ENCODE assay signal across 8 mouse cellular contexts in the genomic region with DNA sequence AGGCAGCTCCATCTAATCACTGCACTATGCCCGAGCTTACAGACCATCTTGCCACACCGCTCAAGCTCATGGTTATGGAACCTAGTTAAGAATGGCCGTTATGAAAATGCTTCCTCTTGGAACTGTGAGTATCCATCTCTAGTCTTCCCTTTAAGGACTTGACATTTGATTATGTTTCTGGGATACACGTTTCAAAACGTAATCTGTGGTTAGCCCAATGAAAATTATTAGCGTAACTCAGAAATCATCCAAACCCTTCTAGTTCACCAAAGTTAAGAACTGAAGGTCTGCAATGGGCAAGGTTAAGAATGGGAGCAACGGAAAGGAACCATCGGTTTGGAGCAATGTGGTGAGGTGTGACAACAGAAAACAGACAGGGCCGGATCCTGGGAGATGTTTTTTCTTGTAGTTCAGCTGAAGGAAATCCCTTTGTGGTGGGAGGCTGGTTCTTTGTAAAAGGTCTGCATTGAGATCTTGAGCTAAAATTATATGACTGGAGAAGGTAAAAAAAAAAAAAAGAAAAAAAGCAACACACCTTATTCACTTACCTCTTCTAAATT. TPM values are rescaled to one million over a fixed set of nuclear protein-coding genes. Genes with fewer than 3 reads are reported as not detected.
DNase-seq lines count a peak whose midpoint lies in the region; ATAC-seq and TF ChIP-seq lines count a peak whose summit lies in the region.

No protein-coding gene starts in this region.

- TF ChIP-seq CTCF in bone marrow macrophage, adult 2 months (IDR thresholded peaks at IDR 0.05; ENCODE audit: low read depth, low read length), result no peak

- H3K4me2 ChIP-seq in kidney, embryonic 15.5 days, result peak overlapping the region; percentile 97
- H3K4me2 ChIP-seq in hindbrain, embryonic 13.5 days, result peak overlapping the region; percentile 79
- H3K4me2 ChIP-seq in midbrain, embryonic 14.5 days (ENCODE audit: low read length), result peak overlapping the region; percentile 71

- no peak for ATAC-seq in kidney, embryonic 15.5 days (replicated peaks; ENCODE audit: low FRiP score)
- no peak for ATAC-seq in hindbrain, embryonic 13.5 days (ENCODE audit: low FRiP score)
- ATAC-seq in midbrain, embryonic 14.5 days (ENCODE audit: low FRiP score, low TSS enrichment), result no peak
- no peak for ATAC-seq in granulocyte monocyte progenitor cell, adult 5-6 weeks (replicated peaks; ENCODE audit: poor library complexity, severe bottlenecking)

- no peak overlapping the region for H3K27ac ChIP-seq in kidney, embryonic 15.5 days
- H3K27ac ChIP-seq in bone marrow macrophage, adult 2 months (ENCODE audit: insufficient read depth, low read depth, low read length), result no peak overlapping the region
- peak overlapping the region; percentile 89 for H3K27ac ChIP-seq in hindbrain, embryonic 13.5 days
- H3K27ac ChIP-seq in midbrain, embryonic 14.5 days (replicated peaks; ENCODE audit: low read depth, low read length), result peak overlapping the region; percentile 83; the same call in 1 of the 2 replicates

- no peaks in the 10 kb centered on the region for H3K27me3 ChIP-seq in kidney, embryonic 15.5 days
- H3K27me3 ChIP-seq in hindbrain, embryonic 13.5 days, result peaks cover 16% of the 10 kb centered on the region
- no peaks in the 10 kb centered on the region for H3K27me3 ChIP-seq in midbrain, embryonic 14.5 days (ENCODE audit: control insufficient read depth, insufficient read depth, low read length)

- H3K4me3 ChIP-seq in kidney, embryonic 15.5 days (replicated peaks), result peak overlapping the region; percentile 91
- peak overlapping the region; percentile 96 for H3K4me3 ChIP-seq in bone marrow macrophage, adult 2 months (ENCODE audit: insufficient read depth, low read length)
- H3K4me3 ChIP-seq in hindbrain, embryonic 13.5 days, result peak overlapping the region; percentile 91
- peak overlapping the region; percentile 85 for H3K4me3 ChIP-seq in midbrain, embryonic 14.5 days (replicated peaks; ENCODE audit: low read depth, low read length)

- H3K9me3 ChIP-seq in kidney, embryonic 15.5 days (replicated peaks), result no peaks in the 10 kb centered on the region
- H3K9me3 ChIP-seq in hindbrain, embryonic 13.5 days, result no peaks in the 10 kb centered on the region
- no peaks in the 10 kb centered on the region for H3K9me3 ChIP-seq in midbrain, embryonic 14.5 days (ENCODE audit: control insufficient read depth, low read length)

- TF ChIP-seq POLR2A in bone marrow macrophage, adult 2 months (IDR thresholded peaks at IDR 0.05; ENCODE audit: borderline replicate concordance, low read depth, low read length), result no peak

- DNase-seq in kidney, postnatal 36 days, result no peak
- DNase-seq in midbrain, embryonic 14.5 days, result no peak
- no peak for DNase-seq in adrenal gland, adult (ENCODE audit: inconsistent age in 2 of 2, low spot score in 1 of 2)
- DNase-seq in left cerebral cortex, postnatal 14 days (ENCODE audit: low spot score in 2 of 2), result no peak

- peak overlapping the region; percentile 76 for H3K9ac ChIP-seq in kidney, embryonic 15.5 days
- peak overlapping the region; percentile 94 for H3K9ac ChIP-seq in hindbrain, embryonic 13.5 days
- H3K9ac ChIP-seq in midbrain, embryonic 14.5 days (replicated peaks; ENCODE audit: low read length), result peak overlapping the region; percentile 84

- peaks cover 9% of the 10 kb centered on the region; the same call in 1 of the 2 replicates for H3K4me1 ChIP-seq in kidney, embryonic 15.5 days
- H3K4me1 ChIP-seq in bone marrow macrophage, adult 2 months (ENCODE audit: control insufficient read depth, insufficient read depth, low read length), result peaks cover 19% of the 10 kb centered on the region
- H3K4me1 ChIP-seq in hindbrain, embryonic 13.5 days (replicated peaks), result peaks cover 14% of the 10 kb centered on the region
- H3K4me1 ChIP-seq in midbrain, embryonic 14.5 days (ENCODE audit: control insufficient read depth, insufficient read depth, low read length), result peaks cover 6% of the 10 kb centered on the region; the same call in 1 of the 2 replicates

- H3K36me3 ChIP-seq in kidney, embryonic 15.5 days, result no peaks in the 10 kb centered on the region
- H3K36me3 ChIP-seq in hindbrain, embryonic 13.5 days, result no peaks in the 10 kb centered on the region
- H3K36me3 ChIP-seq in midbrain, embryonic 14.5 days (ENCODE audit: control insufficient read depth, insufficient read depth, low read length), result no peaks in the 10 kb centered on the region

- WGBS in kidney, embryonic 15.5 days, result 36% methylated on average over 9 of the region's 9 CpGs
- WGBS in hindbrain, embryonic 13.5 days, result 42% methylated on average over 9 of the region's 9 CpGs
- 34% methylated on average over 9 of the region's 9 CpGs for WGBS in midbrain, embryonic 14.5 days

- intact Hi-C loops in left cerebral cortex, postnatal 14 days (cut with DNase I), result no loop called here

RNA-seq across cellular contexts. Expression of gene Acsl1, which starts 1.2 kb away (rescaled TPM):
- polyA plus RNA-seq in kidney, embryonic 15.5 days (2015; fragmentation: Nextera tagmentation; extraction: Ambion mirVana), result 18.5 and 18.8 TPM in 2 replicates
- polyA plus RNA-seq in bone marrow macrophage, adult 2 months (2012; ENCODE audit: insufficient read depth, insufficient read length, missing spikeins), result 21.6 and 23.2 TPM in 2 replicates
- polyA plus RNA-seq in hindbrain, embryonic 13.5 days (2015; fragmentation: Nextera tagmentation; extraction: Ambion mirVana), result 15.2 and 16.3 TPM in 2 replicates
- 13.9 and 20.0 TPM in 2 replicates for polyA plus RNA-seq in midbrain, embryonic 14.5 days (2014; fragmentation: Nextera tagmentation; extraction: Ambion mirVana)
- total RNA-seq in granulocyte monocyte progenitor cell, adult 5-6 weeks (2014; fragmentation: Nextera tagmentation), result 55.7 and 60.2 TPM in 2 replicates
- total RNA-seq in granulocyte monocyte progenitor cell, adult 5-6 weeks (2017), result 75.4 and 121 TPM in 2 replicates
- total RNA-seq in left cerebral cortex, postnatal 14 days (2021), result 10 to 100 TPM; 45.0 to 47.3 TPM

Comparison
In these comparisons a context has a peak if more than half of its experiments do, and no peak if none do; other contexts are left out.
1. H3K27ac ChIP-seq: peak in hindbrain, embryonic 13.5 days (single experiment) and midbrain, embryonic 14.5 days (single experiment); none in kidney, embryonic 15.5 days (single experiment) and bone marrow macrophage, adult 2 months (single experiment).
2. Peak in every context shown above with its lines, with median percentiles within 50 percentile points of each other: H3K4me2 ChIP-seq, H3K4me3 ChIP-seq and H3K9ac ChIP-seq.